Mouse (Mus musculus) retina, adult 2 months (tissue): ENCODE measurements around the gene Raet1e.
"Not testable (repeated sequence)": the region's sequence is repeated elsewhere in the genome, so short reads cannot be mapped to it uniquely, and the experiment has no call there.

Experiments
- DNase-seq: peaks from one replicate; pipeline ENCODE4 v3.0.0-alpha.2; 2012; ENCODE audit warnings: low read depth, low spot score

Raet1e gene

DNA sequence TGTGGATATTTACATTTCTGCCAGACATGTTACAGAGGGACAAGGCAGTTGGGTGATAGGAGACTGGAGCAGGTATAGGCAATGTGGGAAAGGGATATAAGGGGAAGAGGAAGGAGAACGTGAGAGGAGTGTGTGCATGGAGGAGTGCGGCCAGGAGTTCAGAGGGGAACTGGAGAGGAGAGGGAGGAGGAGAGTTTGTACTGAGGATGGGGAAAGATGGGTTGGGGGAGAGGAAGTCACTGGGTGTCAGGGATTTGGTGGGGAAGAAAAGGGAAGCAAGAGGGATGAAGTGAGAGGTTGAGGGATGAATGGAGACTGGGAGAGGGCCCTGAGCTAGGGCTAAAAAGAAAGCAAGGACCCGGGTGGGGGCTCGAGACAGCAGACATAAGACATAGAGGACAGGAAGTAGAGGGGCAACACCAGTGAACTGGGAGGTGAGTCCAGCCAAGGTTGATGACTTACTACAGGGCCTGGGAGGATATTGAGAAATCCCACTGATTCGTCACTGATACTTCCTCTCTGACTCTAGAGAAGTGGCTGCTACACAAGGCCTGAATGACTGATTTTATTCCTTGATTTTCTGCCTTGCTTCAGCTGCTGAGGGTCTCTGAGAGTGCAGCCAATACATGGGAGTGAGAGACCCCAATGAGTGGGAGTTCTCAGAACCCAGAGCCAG, 7.1 kb downstream of the Raet1e start:
- not testable (repeated sequence) for DNase-seq

DNA sequence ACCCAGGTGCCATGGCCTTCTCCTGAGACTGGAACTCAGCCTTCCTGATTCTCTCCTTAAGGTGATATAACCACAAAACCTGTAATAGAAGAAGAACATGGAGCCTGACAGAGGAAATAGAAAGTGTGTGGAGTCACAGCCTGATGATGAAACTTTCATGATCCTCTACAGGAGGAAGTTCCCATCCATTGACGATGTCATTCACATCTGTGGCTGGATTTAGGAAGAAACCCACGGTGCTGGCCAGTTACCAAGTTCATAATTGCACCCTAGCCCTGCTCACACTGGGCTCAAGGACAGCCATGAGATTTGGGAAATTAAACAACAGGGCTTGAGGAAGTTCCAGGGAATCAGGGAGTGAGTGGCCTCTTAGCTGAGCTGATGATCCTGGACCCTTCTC, 7.7 kb downstream of the Raet1e start:
- DNase-seq, result not testable (repeated sequence)

- DNase-seq, result not testable (repeated sequence)
Measured at GRCm38 (mm10) chr10:22167061-22167460, 8.7 kb downstream of the Raet1e start.

DNA sequence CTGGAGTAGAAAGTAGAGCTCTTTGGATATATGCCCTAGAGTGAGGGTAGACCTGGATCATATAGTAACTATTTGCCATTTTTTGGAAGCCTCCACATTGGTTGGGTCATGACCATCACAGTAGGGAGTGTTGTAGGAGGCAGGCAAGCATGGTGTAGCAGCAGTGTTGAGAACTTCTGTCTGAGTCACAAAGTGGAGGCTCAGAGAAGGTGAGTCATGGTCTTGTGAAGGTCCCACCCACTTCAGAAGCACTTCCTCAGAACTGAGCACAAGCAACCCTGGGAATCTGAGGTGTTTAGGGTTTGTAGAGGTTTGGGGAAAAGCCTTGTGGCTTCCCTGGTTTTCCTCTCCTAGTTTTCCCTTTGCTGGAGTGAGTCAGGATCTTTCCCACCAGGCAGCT, 10.7 kb downstream of the Raet1e start:
- DNase-seq, result not testable (repeated sequence)

DNA sequence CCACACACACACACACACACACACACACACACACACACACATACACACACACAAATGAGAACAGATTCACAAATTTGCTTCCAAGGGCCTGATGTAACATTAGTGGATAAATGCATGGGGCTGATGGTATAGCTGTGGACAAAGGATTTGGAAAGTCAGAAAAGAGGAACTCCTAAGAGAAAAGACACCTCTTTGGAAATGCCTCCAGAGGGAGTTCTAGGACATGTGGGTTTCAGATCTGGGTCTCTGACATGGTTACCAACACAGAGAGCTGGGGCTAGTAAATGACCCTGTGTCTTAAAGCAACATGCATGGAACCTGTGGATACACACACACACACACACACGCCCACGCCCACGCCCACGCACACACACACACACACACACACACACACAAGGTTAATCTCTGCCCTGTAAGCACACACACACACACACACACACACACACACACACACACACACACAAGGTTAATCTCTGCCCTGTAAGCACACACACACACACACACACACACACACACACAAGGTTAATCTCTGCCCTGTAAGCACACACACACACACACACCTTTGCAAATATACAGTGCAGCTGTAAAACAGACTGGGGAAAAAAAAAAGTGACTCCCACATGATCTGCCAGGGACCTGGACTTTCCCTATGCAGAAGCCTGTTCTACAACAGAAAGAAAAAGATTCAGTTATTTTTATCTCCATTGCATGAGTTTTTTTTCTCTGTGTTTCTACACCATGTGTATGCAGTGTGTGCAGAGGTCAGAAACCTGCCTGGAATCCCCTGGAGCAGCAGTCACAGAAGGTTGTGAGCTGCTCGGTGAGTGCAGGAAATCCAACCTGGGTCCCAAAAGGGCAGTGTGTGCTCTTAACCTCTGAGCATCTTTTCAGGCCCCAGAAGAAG, 14.3 kb downstream of the Raet1e start:
- not testable (repeated sequence) for DNase-seq

DNA sequence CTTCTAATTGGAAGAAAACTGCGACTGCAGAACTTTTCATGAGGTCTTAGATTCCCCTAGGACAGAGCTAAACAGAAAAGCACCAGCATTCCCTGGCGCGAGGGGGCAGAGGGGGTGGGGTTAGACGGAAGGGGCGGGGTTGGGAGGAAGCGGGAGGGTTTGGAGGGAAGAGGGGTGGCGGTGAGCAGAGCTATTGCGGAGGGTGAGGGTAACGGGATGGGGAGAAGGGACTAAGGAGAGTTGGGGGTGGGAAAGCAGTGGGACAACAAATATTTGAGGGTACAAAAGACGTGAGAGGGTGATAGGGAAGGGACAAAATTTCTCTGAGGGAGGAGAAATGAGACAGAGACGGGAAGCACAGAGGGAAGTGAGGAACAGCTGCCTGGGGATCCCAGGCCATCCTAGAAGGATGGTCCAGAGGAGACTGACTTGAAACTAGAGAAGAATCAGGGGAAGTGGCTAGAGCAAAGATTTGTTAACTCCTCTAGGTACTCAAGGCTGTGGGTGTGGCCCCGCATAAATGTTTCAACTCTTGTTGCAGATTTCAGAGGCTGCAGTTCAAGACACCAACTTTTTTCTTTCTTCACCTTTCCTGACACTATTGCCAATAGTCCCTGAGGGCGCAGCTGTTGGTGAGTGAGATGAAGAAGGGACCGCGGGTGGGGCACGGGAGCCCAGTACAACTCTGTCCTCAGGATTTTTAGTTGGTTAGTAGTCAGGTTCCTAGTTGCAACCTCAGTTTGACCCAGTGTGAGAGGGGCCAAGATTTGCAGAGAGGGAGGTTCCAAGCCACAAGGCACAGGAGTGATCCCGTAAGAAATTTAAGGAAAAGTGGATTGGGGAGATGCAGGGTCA, 15.2 kb downstream of the Raet1e start:
- not testable (repeated sequence) for DNase-seq

GRCm38 (mm10) chr10:22174190-22174487, 15.8 kb downstream of the Raet1e start:
- DNase-seq, result not testable (repeated sequence)

DNA sequence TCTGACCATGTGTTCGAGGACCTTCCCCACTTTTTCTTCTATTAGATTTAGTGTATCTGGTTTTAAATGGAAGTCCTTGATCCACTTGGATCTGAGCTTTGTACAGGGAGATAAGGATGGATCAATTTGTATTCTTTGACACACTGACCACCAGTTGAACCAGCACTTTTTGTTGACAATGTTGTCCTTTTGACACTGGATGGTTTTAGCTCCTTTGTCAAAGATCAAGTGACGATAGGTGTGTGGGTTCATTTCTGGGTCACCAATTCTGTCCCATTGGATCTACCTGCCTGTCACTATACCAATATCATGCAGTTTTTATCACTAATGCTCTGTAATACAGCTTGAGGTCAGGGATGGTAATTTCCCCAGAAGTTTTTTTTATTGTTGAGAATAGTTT, 18.1 kb downstream of the Raet1e start:
- DNase-seq, result not testable (repeated sequence)

DNA sequence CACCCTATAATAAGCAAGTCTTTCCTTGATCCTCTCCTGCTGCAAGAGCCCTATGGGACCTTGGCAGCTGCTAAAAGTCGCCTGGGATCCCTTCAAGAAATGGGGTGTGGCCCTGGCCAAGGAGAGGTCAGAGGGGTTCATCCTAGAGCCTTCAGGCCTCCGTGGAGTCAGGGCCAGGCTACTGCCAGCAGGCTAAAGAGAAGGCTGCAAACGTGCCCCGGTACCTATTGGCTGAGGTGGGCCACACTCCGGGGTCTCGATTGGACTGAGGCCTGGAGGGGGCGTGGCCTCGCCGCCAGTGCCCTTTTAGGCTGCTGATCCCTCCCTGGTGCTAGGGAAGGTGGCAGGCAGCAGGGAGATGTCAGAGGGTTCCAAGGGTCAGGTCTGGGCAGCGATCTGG, 32.7 kb downstream of the Raet1e start:
- DNase-seq, result not testable (repeated sequence)

- DNase-seq, result not testable (repeated sequence)
Measured at GRCm38 (mm10) chr10:22201352-22201751, 43.0 kb downstream of the Raet1e start.

GRCm38 (mm10) chr10:22202784-22203583, 44.6 kb downstream of the Raet1e start:
- DNase-seq, result not testable (repeated sequence)

GRCm38 (mm10) chr10:22206443-22206842, 48.1 kb downstream of the Raet1e start:
- DNase-seq, result not testable (repeated sequence)

DNA sequence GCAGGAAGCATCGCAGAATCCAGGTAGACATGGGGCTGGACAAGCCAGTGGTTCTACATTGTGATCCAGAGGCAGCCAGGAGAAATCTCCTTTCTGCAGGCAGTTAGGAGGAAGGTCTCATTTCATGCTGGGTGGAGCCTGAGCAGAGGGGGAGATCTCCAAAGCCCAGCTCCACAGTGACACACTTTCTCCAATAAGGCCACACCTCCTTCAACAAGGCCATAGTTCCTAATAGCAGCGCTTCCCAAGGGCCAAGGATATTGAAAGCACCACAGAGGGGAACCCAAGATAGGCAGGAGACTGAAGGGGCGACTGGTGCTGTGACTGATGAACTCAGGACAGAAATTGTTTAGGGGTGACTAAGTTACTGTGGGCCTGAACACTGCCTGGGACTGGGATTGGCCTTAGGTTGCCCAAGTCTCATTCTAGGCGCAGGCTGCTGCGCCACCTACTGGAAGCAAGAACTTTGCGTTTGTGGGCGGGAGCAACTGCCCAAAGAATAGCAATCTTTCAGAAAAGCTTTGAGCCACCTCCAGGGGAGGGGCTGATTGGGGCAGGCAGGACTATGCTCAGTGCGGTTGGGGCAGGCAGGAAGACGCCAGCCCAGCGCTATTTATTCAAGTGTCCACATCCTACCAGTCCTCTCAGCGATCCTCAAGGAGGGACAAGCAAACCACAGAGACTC, 53.8 kb downstream of the Raet1e start:
- DNase-seq, result not testable (repeated sequence)

DNA sequence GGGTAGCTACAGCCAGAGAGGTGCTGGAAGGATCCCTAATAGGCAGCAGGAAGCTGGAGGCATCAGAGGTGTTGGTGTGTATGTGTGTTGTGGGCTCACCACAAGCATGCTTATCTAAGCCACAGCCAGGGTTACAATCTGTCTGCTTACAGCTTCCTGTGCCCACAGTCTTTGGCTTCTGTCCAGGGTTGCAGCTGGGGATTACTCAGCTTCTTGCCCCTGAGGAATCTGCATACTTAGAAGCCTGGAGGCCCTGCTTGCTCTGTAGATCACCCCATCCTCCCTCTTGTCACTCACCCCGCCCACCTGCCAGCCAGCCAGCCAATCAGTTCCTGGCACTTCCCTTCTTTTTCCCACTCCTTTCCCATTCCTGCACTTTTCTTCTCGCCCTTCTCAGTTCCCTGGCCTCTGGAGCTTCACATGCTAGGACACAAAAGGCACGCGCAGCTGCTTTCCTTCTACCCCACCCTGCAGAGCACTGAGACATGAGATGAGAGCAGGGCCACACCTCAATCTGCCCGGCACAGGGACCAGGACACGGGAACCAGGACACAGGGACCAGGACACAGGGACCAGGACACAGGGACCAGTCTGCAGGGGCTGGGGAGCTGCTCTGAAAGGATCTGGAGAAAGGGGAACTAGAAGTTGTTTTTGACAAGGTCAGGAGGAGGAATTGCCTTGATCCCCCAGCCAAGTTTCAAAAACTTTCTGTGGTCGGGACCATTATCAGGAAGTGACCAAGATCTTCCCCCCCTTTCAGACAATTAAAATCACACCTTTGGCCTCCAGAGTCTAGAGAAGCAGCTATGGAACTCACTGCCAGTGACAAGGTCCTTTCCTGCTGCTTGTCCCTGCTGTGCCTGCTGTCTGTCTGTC, 65.3 kb downstream of the Raet1e start:
- DNase-seq, result not testable (repeated sequence)

DNA sequence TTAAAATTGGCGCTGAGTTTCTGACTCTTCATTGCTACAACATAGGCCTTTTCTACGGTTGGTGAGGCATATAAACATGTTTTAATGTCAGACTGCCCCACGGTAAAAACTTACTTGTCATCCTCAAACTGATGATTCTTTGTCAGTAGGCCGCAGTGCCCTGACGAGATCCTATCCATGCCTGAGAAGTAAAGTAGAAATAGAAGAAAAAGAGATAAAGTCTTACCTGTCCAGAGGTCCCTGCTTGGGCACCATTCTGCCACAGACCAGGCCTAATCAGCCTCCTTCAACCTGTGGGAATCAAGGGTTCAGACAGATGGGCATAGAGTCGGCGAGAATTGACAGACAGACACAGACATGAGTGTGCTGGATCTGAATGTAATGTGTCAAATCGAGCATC, 106.7 kb downstream of the Raet1e start:
- no peak for DNase-seq

DNA sequence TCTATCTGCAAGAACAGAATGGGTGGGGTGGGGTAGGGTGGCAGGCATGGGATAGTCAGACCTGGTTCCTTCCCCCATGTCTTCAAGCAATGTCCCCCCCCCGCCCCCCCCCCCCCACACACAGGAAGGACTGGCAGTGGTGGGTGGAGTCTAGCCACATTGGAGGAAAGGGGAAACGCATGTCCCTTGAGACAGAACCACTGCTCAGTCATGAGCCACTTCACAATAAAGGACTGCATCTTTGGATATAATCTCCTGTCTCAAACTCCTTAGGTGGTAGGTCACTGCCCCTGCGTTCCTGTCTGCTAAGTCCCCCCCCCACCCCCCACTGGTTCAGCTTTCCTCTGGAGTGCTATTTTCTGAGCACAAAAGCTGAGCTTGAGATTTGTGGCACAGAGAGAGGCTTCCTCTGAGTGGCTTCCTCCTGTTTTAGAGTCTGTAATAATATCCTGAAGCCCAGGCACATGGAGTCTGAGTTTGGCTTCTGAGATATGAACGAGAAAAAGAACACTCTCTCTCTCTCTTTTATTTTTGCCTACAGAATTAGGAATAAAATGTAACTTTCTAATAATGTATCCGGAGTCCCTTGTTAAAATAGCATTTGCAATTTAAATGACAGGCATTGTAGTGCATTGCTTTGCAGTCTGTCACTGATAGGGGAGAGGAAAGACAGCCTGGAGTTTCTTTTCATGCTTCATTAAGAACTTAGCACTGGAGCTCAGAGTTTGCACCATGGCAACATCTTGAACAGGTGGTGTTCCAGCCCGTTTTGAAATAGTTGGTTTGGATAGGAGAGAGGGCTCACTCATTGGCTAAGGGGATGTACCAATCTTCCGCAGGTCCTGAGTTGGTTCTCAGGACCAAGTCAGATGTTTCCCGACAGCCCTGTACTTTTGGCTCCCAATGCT, 112.8 kb downstream of the Raet1e start:
- not testable (repeated sequence) for DNase-seq

GRCm38 (mm10) chr10:22272914-22273683, 114.7 kb downstream of the Raet1e start:
- DNase-seq, result not testable (repeated sequence)
